Mouse (Mus musculus): ENCODE results near the gene Qsox2. TPM values are rescaled to one million over a fixed set of nuclear protein-coding genes. Genes with fewer than 3 reads are reported as not detected.
A peak's percentile ranks its signal among the peaks of the same experiment; 100 is the strongest.

The Qsox2 gene
- polyA plus RNA-seq, 1 experiment = 20.7 TPM

DNA sequence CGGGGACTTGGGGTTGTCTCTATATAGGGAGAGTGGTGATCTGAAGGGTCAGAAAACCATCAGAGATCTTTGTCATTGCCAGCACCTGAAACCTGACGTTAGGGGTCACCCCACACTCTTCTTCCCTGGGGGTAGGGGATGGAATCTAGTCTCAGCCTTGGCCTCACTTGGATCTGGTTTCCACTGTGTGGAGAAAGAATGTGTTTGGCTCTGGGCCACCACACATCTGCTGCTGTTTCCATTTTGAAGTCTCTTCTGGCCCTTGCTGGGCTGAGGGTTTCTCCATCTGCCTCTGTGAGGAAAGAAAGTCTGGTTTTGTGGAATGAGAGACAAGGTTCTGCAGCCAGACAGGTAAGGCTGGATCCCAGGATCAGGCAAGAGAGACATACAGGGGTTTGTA is 27.8 kb upstream of the Qsox2 start:
- H3K4me1 ChIP-seq (ENCODE audit: control insufficient read depth, insufficient read depth, low read length) = no peaks in the 10 kb centered on the region
- H3K4me3 ChIP-seq (replicated peaks; ENCODE audit: insufficient read depth, low read depth, low read length) = no peak overlapping the region
- DNase-seq = no peak
- no peak overlapping the region for H3K27ac ChIP-seq (ENCODE audit: insufficient read depth, low read length)
- no peaks in the 10 kb centered on the region for H3K27me3 ChIP-seq (ENCODE audit: control insufficient read depth, insufficient read depth, low read length)
- TF ChIP-seq POLR2A (IDR thresholded peaks at IDR 0.05; ENCODE audit: borderline replicate concordance, insufficient read depth, low read length) (no peak), CTCF (IDR thresholded peaks at IDR 0.05; ENCODE audit: borderline replicate concordance, insufficient read depth, low read depth, low read length) (no peak)
- WGBS = 58% methylated on average over 2 of the region's 2 CpGs

DNA sequence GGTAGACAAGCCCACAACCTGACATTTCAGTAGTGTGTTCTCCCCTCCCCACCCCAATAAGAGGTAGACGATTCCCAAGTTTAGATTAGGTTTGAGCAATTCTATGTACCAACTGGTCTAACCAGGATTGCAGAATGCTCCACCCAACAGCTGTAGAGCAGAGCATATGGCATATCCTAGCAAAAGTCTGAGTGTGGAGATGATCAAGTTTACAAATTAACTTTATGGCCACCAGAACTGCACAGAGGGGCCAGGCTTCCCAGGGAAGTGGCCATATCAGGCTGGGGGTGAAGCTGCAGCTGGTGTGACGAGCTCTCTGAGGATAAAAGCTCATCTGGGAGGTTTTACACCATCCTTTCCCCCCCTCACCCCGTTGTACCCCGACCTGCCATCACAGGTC is 27.3 kb upstream of the Qsox2 start:
- 73% methylated on average over 4 of the region's 4 CpGs for WGBS
- H3K27ac ChIP-seq (ENCODE audit: insufficient read depth, low read length) = no peak overlapping the region
- TF ChIP-seq POLR2A (IDR thresholded peaks at IDR 0.05; ENCODE audit: borderline replicate concordance, insufficient read depth, low read length) = no peak
- no peaks in the 10 kb centered on the region for H3K27me3 ChIP-seq (ENCODE audit: control insufficient read depth, insufficient read depth, low read length)
- H3K4me3 ChIP-seq (replicated peaks; ENCODE audit: insufficient read depth, low read depth, low read length) = no peak overlapping the region
- no peak for DNase-seq
- no peaks in the 10 kb centered on the region for H3K4me1 ChIP-seq (ENCODE audit: control insufficient read depth, insufficient read depth, low read length)

DNA sequence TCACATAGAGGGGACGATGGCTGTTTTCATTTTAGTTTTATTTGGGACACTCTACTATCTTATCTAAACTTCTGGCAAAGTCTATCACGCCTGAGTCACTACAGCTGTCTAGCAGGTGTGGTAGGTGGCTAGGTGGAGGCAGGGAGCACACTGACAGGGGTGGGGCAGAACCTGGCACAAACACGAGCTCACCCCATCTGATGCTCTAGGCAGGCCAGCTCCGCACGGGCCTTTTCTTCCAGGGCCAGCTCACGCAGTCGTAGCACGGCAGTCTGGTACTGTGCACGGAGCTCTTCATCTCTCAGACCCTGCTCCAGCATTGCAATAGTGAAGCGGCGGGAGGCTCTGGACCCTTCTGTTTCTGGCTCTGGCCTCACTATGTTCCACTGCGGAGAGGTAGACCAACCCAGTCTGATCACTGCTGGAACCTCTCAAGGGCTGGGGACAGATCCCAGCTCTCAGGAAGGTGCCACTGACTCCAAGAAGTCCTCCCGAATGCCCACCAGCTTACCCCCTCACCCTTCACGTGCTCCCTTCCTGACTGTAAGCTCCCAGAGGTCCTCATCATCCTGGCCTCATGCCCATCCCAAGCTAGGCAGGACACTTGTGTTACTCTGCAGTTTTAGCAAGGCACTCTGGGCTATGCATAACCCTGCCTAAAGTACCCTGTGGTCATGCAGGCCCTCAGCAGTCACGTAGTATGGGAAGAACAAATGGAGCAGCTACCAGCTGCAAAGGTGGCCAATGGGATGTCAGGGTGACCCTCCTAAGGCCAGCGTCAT is 20.2 kb upstream of the Qsox2 start:
- no peak overlapping the region for H3K27ac ChIP-seq (ENCODE audit: insufficient read depth, low read length)
- WGBS = 75% methylated on average over 16 of the region's 16 CpGs
- no peak for DNase-seq
- H3K4me1 ChIP-seq (ENCODE audit: control insufficient read depth, insufficient read depth, low read length) = no peaks in the 10 kb centered on the region; the same call in 1 of the 2 replicates
- no peaks in the 10 kb centered on the region for H3K27me3 ChIP-seq (ENCODE audit: control insufficient read depth, insufficient read depth, low read length)
- no peak for TF ChIP-seq POLR2A (IDR thresholded peaks at IDR 0.05; ENCODE audit: borderline replicate concordance, insufficient read depth, low read length)
- TF ChIP-seq CTCF (IDR thresholded peaks at IDR 0.05; ENCODE audit: borderline replicate concordance, insufficient read depth, low read depth, low read length) = no peak
- H3K4me3 ChIP-seq (replicated peaks; ENCODE audit: insufficient read depth, low read depth, low read length) = no peak overlapping the region

DNA sequence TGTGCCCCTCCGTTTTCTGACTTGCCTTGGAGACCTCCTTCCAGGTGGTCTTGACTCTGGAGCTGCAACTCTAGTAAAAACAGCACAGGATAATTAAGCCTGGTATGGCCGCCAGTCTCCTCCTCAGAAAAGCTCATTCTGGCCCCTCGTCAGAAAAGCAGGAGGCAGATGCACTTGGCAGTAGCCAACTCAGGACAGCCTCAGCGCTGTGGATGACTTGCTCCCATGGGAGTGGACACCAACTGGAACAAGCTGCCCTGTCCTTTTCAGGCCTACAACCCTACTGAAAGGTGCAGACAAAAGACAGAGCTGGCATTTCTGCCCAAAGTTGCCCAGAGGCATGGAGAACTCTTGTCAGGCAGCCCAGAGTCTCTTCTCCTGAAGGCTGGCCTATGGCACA is 17.5 kb upstream of the Qsox2 start:
- Histone ChIP-seq H3K27me3 (ENCODE audit: control insufficient read depth, insufficient read depth, low read length) (no peaks in the 10 kb centered on the region), H3K4me3 (replicated peaks; ENCODE audit: insufficient read depth, low read depth, low read length) (no peak overlapping the region), H3K27ac (ENCODE audit: insufficient read depth, low read length) (no peak overlapping the region), H3K4me1 (ENCODE audit: control insufficient read depth, insufficient read depth, low read length) (no peaks in the 10 kb centered on the region; the same call in 1 of the 2 replicates)
- 43% methylated on average over 4 of the region's 4 CpGs for WGBS
- TF ChIP-seq CTCF (IDR thresholded peaks at IDR 0.05; ENCODE audit: borderline replicate concordance, insufficient read depth, low read depth, low read length) (no peak), POLR2A (IDR thresholded peaks at IDR 0.05; ENCODE audit: borderline replicate concordance, insufficient read depth, low read length) (no peak)
- peak in 1 of 2 experiments; percentile 30 for DNase-seq

DNA sequence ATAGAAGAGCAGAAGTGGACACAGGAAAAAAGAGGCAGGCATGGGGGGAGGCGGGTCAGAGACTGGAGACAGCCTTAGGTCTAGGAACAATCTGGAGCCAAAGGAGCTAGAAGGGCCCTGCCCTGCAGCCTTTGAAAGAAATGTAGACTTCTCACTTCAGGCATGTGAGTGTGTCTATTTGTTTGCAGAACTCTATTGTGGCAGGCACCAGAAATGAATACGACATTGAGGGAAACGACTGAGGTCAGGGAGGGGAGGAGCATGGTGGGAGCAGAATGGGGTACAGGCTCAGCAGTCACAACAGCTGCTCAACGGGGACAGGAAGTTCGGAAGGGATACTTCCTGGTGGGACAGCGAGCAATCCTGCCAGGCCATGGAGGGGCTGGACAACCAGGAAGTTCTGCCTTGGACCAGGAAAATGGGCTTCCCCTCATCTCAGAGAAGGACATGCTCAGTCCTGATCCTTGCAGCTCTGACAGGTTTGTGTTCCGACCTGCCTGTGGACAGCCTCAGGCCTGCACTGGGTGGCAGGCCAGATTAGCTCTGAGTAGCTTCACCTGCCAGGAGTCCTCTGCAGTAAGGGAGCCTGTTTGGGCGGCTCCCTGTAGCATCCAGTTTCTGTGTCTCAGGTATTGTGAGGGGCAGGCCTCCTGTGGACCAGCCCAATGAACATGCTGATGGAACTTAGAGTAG is 15.3 kb upstream of the Qsox2 start:
- Histone ChIP-seq H3K27me3 (ENCODE audit: control insufficient read depth, insufficient read depth, low read length) (no peaks in the 10 kb centered on the region), H3K4me1 (ENCODE audit: control insufficient read depth, insufficient read depth, low read length) (no peaks in the 10 kb centered on the region), H3K4me3 (replicated peaks; ENCODE audit: insufficient read depth, low read depth, low read length) (no peak overlapping the region), H3K27ac (ENCODE audit: insufficient read depth, low read length) (no peak overlapping the region)
- TF ChIP-seq CTCF (IDR thresholded peaks at IDR 0.05; ENCODE audit: borderline replicate concordance, insufficient read depth, low read depth, low read length) = no peak
- WGBS = 66% methylated on average over 8 of the region's 8 CpGs
- DNase-seq = no peak

DNA sequence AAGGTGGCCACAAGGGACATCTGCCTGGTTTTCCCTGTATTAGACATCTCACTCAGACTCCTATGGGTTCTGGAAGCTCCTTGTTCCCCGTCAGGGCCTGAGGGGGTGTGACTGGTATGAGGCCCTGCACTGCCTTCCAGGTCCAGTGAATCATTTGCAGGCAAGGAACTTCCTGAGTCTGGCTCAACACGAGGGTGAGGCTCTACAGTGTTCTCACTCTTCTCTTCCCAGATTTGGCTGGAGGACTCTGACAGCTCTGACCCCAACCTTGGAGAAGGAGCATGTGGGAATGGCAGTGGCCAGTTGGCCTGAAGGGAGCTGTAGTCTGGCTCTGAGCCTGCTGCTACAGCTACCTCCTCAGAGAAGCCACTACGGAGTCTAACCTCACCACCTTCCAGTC is 10.2 kb upstream of the Qsox2 start:
- 25% methylated on average over 3 of the region's 3 CpGs for whole genome bisulfite sequencing
- Histone ChIP-seq H3K27ac (ENCODE audit: insufficient read depth, low read length) (no peak overlapping the region), H3K27me3 (ENCODE audit: control insufficient read depth, insufficient read depth, low read length) (no peaks in the 10 kb centered on the region), H3K4me1 (ENCODE audit: control insufficient read depth, insufficient read depth, low read length) (no peaks in the 10 kb centered on the region), H3K4me3 (replicated peaks; ENCODE audit: insufficient read depth, low read depth, low read length) (no peak overlapping the region)
- DNase-seq = no peak
- no peak for TF ChIP-seq POLR2A (IDR thresholded peaks at IDR 0.05; ENCODE audit: borderline replicate concordance, insufficient read depth, low read length)
- TF ChIP-seq CTCF (IDR thresholded peaks at IDR 0.05; ENCODE audit: borderline replicate concordance, insufficient read depth, low read depth, low read length) = no peak

DNA sequence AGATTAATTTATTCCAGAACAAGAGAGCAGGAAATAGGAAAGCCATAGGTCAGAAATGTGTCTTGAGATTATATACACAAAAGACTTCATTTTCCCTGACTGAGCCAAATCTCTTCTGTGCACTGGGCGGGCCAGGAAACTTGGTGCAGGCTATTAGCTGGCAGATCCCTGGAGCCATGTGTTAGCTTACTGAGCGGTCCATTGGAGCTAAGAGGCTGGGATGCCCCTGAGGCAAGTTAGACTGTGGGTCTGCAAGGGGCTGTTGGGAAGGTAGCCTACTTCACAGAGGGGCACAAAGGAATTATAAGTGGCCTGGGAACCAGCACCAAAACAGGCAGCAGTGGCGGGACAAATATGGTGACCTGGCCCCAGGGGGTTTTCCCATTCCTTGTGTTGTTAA is 3.5 kb upstream of the Qsox2 start:
- WGBS = 51% methylated on average over 3 of the region's 3 CpGs
- Histone ChIP-seq H3K4me3 (replicated peaks; ENCODE audit: insufficient read depth, low read depth, low read length) (no peak overlapping the region), H3K27ac (ENCODE audit: insufficient read depth, low read length) (no peak overlapping the region), H3K4me1 (ENCODE audit: control insufficient read depth, insufficient read depth, low read length) (no peaks in the 10 kb centered on the region; the same call in 1 of the 2 replicates), H3K27me3 (ENCODE audit: control insufficient read depth, insufficient read depth, low read length) (no peaks in the 10 kb centered on the region)
- no peak for TF ChIP-seq CTCF (IDR thresholded peaks at IDR 0.05; ENCODE audit: borderline replicate concordance, insufficient read depth, low read depth, low read length)
- no peak for TF ChIP-seq POLR2A (IDR thresholded peaks at IDR 0.05; ENCODE audit: borderline replicate concordance, insufficient read depth, low read length)
- DNase-seq = no peak

DNA sequence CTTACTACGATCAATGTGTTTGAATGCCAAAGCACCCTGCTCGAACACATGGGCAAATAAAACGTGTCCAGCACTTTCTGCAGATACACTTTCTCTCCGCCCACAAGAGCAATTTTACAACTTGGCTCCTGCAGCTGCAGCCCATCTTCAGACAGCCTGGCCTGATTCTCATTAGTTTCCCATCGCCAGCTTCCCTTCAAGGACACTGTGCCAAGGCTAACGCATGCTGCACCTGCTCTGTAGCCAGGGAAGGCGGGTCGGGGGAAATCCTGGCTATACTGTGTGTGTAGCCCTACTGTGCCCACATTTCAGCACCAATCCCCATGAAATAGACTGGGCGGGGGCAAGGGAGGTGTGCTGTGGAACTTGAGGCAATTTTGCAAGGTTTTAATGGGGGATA is 3.0 kb upstream of the Qsox2 start:
- Histone ChIP-seq H3K4me1 (ENCODE audit: control insufficient read depth, insufficient read depth, low read length) (no peaks in the 10 kb centered on the region; the same call in 1 of the 2 replicates), H3K4me3 (replicated peaks; ENCODE audit: insufficient read depth, low read depth, low read length) (no peak overlapping the region), H3K27ac (ENCODE audit: insufficient read depth, low read length) (no peak overlapping the region), H3K27me3 (ENCODE audit: control insufficient read depth, insufficient read depth, low read length) (no peaks in the 10 kb centered on the region)
- TF ChIP-seq CTCF (IDR thresholded peaks at IDR 0.05; ENCODE audit: borderline replicate concordance, insufficient read depth, low read depth, low read length) (no peak), POLR2A (IDR thresholded peaks at IDR 0.05; ENCODE audit: borderline replicate concordance, insufficient read depth, low read length) (no peak)
- no peak for DNase-seq
- 21% methylated on average over 9 of the region's 9 CpGs for WGBS

All from cerebellum, adult 2 months (tissue).